Mouse (Mus musculus) ES-Bruce4 (cell line): ENCODE data around the gene Elovl1. TPM values are rescaled to one million over a fixed set of nuclear protein-coding genes. Genes with fewer than 3 reads are reported as not detected.
A peak's percentile ranks its signal among the peaks of the same experiment; 100 is the strongest.

Source experiments
- H3K27ac ChIP-seq: 2 replicates; pipeline ENCODE4 v1.5.1; 2012; ENCODE audit warnings: low read length, inconsistent platforms; ENCODE audit not compliant: insufficient read depth
- H3K27me3 ChIP-seq: 2 replicates; pipeline ENCODE4 v1.6.1; 2012; ENCODE audit warnings: mild to moderate bottlenecking, low read length, inconsistent platforms; ENCODE audit not compliant: control insufficient read depth, poor library complexity, insufficient read depth, severe bottlenecking
- H3K36me3 ChIP-seq: 2 replicates; pipeline ENCODE4 v1.6.1; 2012; ENCODE audit warnings: inconsistent platforms, mild to moderate bottlenecking, low read length, moderate library complexity; ENCODE audit not compliant: control insufficient read depth, poor library complexity, insufficient read depth, severe bottlenecking
- H3K4me1 ChIP-seq: one replicate; pipeline ENCODE4 v1.8.1; 2011; ENCODE audit warnings: low read length; ENCODE audit not compliant: control insufficient read depth, insufficient read depth
- H3K4me3 ChIP-seq: 2 replicates; pipeline ENCODE4 v1.5.1; 2011; ENCODE audit warnings: low read depth, mild to moderate bottlenecking, low read length
- H3K9ac ChIP-seq: 2 replicates; pipeline ENCODE4 v1.6.1; 2012; ENCODE audit warnings: low read depth, mild to moderate bottlenecking, inconsistent platforms; ENCODE audit not compliant: poor library complexity, severe bottlenecking
- H3K9me3 ChIP-seq: replicated peaks from 2 replicates; pipeline ENCODE4 v1.6.1; 2012; ENCODE audit warnings: mild to moderate bottlenecking, low read length, inconsistent platforms; ENCODE audit not compliant: control insufficient read depth, poor library complexity, insufficient read depth, severe bottlenecking
- CTCF ChIP-seq: IDR thresholded peaks from one replicate; pipeline ENCODE4 v1.8.1; 2011; ENCODE audit warnings: low read depth, low read length
- EP300 ChIP-seq: IDR thresholded peaks from 2 replicates; pipeline ENCODE4 v1.6.1; 2011; ENCODE audit warnings: low read depth, low read length; ENCODE audit not compliant: insufficient read depth
- POLR2A ChIP-seq: IDR thresholded peaks from one replicate; pipeline ENCODE4 v1.8.1; 2011; ENCODE audit warnings: low read length; ENCODE audit not compliant: insufficient read depth
- polyA plus RNA-seq: library from polyadenylated mRNA; stranded (reverse); fragments of >200 nt; gene quantifications from 2 replicates; pipeline ENCODE4 v1.2.4, GENCODE M21; 2011; ENCODE audit warnings: low read depth; ENCODE audit not compliant: missing spikeins, insufficient read depth, insufficient read length

Elovl1 gene
- polyA plus RNA-seq, 1 experiment, result 53.5 TPM

DNA sequence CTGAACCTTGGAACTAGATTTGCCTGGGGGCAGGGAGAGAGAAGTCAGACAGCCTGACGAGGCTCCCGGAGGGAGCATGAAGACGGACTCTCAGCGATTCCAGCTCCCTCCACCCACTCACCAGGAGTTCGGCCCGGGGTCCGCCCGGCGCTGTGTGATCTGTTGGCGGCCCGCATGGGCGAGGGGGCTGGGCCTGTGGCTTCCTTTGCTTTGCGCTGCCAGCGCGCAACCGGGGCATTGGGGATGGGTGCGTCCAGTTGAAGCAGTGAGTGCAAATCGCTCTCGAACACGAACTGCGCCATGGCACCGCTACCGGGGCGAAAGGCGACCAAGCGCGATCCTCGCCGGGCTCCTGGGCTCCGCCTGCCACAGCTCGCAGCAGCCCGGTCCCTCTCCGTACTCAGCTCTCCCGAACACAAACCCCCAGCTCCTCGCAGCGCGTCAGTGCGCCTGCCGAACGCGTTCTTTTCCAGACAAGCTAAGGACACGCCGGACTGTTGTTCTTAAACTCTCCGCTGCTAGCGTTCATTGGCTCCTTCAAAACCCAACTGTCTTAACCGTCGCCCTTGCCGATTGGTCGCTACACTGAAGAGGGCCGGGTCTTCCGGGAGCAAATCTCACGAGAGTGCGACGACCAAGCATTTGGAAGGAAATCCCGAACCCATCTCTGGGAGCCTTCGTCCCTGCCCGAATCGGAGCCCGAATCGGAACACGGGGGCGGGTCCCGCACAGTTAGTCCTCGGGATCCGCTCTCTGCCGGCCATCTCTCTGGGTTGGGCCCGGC is 9.1 kb downstream of the Elovl1 start, which contains the start of gene Cdc20:
TSS of gene Cdc20 (minus strand) at position 533 of the 784 bp plus-strand sequence.
- peak; percentile 91 for TF ChIP-seq POLR2A
- TF ChIP-seq EP300, result no peak
- TF ChIP-seq CTCF, result no peak
- H3K27me3 ChIP-seq, result no peaks in the 10 kb centered on the region
- no peaks in the 10 kb centered on the region for H3K9me3 ChIP-seq
- peak within 1 kb of the TSS; percentile 79 for H3K4me3 ChIP-seq
- peaks cover 35% of the 10 kb centered on the region for H3K36me3 ChIP-seq
- peak within 1 kb of the TSS; percentile 77 for H3K9ac ChIP-seq
- H3K27ac ChIP-seq, result peak within 1 kb of the TSS; percentile 90
- H3K4me1 ChIP-seq, result peaks cover 3% of the 10 kb centered on the region

DNA sequence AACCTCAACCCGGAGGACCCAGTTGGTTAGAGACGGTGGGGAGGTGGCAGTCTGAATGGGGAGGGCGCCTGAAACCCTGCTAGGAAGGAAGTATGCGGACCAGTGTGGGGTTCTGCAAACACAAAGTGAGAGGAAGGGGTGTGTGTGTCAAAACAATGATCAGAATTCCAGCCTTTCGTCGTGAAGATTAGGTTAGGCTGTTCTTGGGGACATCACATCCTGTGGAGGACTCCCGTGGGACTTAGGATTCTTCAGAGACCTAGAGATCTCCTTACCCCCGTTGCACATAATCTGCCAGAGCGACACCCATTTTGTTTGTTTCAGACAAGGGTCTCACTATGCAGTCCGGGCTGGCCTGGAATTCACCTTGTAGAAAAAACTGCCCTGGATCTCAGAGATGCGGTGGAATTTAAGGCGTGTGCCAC is 9.9 kb downstream of the Elovl1 start:
- Histone ChIP-seq H3K27ac (peak overlapping the region; percentile 90), H3K9me3 (no peaks in the 10 kb centered on the region), H3K9ac (peak overlapping the region; percentile 77), H3K4me3 (peak overlapping the region; percentile 79), H3K27me3 (no peaks in the 10 kb centered on the region), H3K4me1 (peaks cover 3% of the 10 kb centered on the region), H3K36me3 (peaks cover 27% of the 10 kb centered on the region)
- no peak for TF ChIP-seq CTCF
- no peak for TF ChIP-seq EP300
- no peak for TF ChIP-seq POLR2A

DNA sequence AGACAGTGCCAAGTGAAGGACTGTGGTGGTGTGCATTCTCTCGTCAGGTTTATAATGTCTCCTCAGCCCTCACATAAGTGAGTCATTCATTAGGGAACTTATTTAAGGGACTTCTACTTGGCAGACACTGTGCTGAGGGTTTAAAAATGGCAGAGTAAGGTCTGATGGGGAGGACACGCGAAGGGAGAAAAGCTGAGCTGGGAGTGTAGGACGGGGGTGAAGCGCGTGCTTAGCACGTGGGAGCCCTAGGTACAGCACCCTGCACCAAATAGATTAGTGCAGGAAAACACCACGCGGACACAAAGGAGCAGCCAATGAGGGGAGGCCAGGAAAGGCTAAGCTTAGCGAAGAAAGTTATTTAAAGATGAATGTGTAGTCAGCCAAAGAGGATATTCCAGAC is 17.2 kb downstream of the Elovl1 start:
- no peak for TF ChIP-seq POLR2A
- H3K27me3 ChIP-seq, result no peaks in the 10 kb centered on the region
- no peak overlapping the region for H3K9ac ChIP-seq
- no peak overlapping the region for H3K4me3 ChIP-seq
- no peaks in the 10 kb centered on the region for H3K9me3 ChIP-seq
- no peaks in the 10 kb centered on the region for H3K36me3 ChIP-seq
- no peak overlapping the region for H3K27ac ChIP-seq
- H3K4me1 ChIP-seq, result peaks cover 3% of the 10 kb centered on the region

DNA sequence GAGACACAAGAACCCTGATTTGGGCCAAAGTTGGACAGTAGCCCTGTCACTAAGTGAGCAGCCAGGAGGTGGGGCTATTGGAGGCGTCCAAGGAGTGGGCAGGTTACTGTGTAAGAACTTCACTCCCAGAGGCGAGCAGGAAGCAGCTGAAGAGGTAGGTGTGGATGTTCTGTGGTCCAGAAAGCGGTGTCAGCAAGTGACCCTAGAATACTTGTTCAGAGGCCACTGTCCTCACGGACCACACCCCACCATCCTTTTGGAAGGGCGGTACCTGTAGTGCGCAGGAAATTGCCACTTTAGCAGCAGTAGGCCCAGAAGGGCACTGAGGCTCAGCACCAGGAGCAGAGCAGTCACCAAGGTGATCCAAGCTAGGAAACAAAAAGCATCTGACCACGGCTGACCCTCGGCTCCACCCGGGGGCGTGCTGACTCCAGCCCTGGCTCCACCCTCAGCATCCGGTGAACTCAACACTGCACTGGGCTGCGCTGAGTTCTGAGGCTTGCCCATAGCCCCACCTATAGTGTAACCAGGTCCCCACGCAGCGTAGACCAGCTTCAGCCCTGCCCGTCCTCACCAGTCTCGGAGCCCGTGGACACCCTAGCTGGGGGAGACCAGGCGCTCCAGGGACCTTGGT is 18.0 kb downstream of the Elovl1 start:
- Histone ChIP-seq H3K9ac (0 out of 2 replicates have a peak overlapping the region, but pooled peaks have one; percentile 20), H3K9me3 (no peaks in the 10 kb centered on the region), H3K27me3 (no peaks in the 10 kb centered on the region), H3K4me1 (peaks cover 3% of the 10 kb centered on the region), H3K36me3 (no peaks in the 10 kb centered on the region), H3K4me3 (peak overlapping the region; percentile 45), H3K27ac (no peak overlapping the region)
- TF ChIP-seq EP300 (0 out of 2 replicates have a peak, but pooled peaks have one; percentile 44), POLR2A (no peak), CTCF (peak; percentile 45)

DNA sequence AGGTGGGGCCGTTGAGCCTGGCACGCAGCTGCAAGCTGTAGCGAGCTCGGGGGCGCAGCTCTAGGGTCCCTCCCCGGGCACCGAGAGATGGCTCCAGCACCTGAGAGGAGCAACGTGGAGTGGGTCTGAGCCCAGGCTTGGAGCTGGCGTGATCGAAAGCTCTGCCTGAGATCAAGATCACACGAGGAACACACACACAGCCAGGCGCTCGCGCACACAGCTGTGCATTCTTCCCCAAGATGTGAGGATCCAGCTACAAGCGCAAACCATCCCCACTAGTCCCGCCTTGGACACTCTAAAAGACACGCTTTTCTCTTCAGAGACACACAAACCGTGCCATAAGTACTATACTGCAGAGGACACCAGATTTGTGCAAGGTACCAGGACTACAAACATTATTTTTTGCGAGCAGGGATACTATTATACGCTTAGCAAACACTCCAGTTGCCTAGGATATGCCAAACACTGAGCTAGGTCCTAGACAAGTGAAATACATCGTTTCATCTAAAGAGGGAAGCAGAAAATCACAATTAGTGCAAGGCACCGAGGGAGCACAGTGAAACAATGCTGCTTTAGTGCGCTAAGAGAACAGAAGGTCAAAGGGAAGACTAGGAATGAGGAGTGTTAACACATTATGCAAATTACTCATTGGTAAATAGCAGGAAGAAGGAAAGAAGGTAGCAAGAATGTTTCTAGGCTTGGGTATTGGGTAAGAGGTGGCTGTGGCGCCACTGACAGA is 18.7 kb downstream of the Elovl1 start:
- H3K9me3 ChIP-seq, result no peaks in the 10 kb centered on the region
- peak overlapping the region; percentile 45 for H3K4me3 ChIP-seq
- H3K9ac ChIP-seq, result 0 out of 2 replicates have a peak overlapping the region, but pooled peaks have one; percentile 20
- H3K27me3 ChIP-seq, result no peaks in the 10 kb centered on the region
- H3K4me1 ChIP-seq, result peaks cover 3% of the 10 kb centered on the region
- TF ChIP-seq POLR2A (no peak), EP300 (no peak), CTCF (no peak)
- no peaks in the 10 kb centered on the region for H3K36me3 ChIP-seq
- H3K27ac ChIP-seq, result no peak overlapping the region
